Mouse (Mus musculus) spleen, adult 2 months (tissue): Measurements from ENCODE around the gene Dhh.

Experiments used
- CTCF ChIP-seq: fragments of 200-500 bp; IDR thresholded peaks from 2 replicates; pipeline ENCODE4 v1.5.1; 2011; ENCODE audit warnings: mild to moderate bottlenecking, inconsistent platforms; ENCODE audit not compliant: insufficient read depth, insufficient read length, insufficient replicate concordance; ENCODE audit errors: extremely low read depth
- POLR2A ChIP-seq: fragments of 200-500 bp; IDR thresholded peaks from 2 replicates; pipeline ENCODE4 v1.6.1; 2011; ENCODE audit warnings: low read depth, low read length, inconsistent platforms

DNA sequence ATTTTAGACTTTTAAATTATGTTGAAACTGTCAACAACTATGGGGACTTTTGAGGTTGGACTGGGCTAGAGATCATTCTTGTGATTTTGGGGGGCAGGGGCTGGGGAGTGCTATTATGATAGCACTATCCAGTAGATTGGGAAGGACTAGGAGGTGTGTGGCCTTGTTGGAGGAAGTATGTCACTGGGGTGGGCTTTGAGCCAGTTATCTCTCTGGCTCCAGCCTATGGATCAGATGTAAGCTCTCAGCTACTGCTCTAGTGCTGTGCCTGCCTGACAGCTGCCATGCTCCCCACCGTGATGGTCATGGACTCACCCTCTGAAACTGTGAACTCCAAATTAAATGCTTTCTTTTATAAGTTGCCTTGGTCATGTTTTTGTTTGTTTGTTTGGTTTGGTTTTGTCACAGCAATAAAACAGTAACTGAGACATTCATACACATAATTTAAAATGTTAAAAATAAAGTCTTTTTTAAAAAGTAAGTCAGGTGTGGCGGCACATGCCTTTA is 24.7 kb upstream of the Dhh start:
- no peak for TF ChIP-seq POLR2A
- no peak for TF ChIP-seq CTCF
